Mouse (Mus musculus): Measurements from ENCODE around the gene Zswim1. TPM values are rescaled to one million over a fixed set of nuclear protein-coding genes. Genes with fewer than 3 reads are reported as not detected.
A peak's percentile ranks its signal among the peaks of the same experiment; 100 is the strongest.
"Not testable (repeated sequence)": the region's sequence is repeated elsewhere in the genome, so short reads cannot be mapped to it uniquely, and the experiment has no call there.

Zswim1 gene
- polyA plus RNA-seq, 1 experiment, result 0.71 TPM

- TF ChIP-seq GATA1 (IDR thresholded peaks at IDR 0.05; ENCODE audit: low read length) (no peak), TAL1 (IDR thresholded peaks at IDR 0.05; ENCODE audit: low read length) (no peak)
- Histone ChIP-seq H3K36me3 (ENCODE audit: control insufficient read depth) (peaks cover 53% of the 10 kb centered on the region), H3K4me3 (replicated peaks) (peak overlapping the region; percentile 2), H3K9me3 (ENCODE audit: control insufficient read depth, low read length) (no peaks in the 10 kb centered on the region), H3K27me3 (ENCODE audit: control insufficient read depth) (peaks cover 38% of the 10 kb centered on the region), H3K4me1 (ENCODE audit: control insufficient read depth) (peaks cover 72% of the 10 kb centered on the region)
Observed at GRCm38 (mm10) chr2:164788411-164788810, 34.1 kb upstream of the Zswim1 start.

GRCm38 (mm10) chr2:164790451-164790850 lies 32.0 kb upstream of the Zswim1 start:
- Histone ChIP-seq H3K36me3 (ENCODE audit: control insufficient read depth) (peaks cover 72% of the 10 kb centered on the region), H3K27me3 (ENCODE audit: control insufficient read depth) (peaks cover 18% of the 10 kb centered on the region), H3K4me1 (ENCODE audit: control insufficient read depth) (peaks cover 65% of the 10 kb centered on the region), H3K9me3 (ENCODE audit: control insufficient read depth, low read length) (no peaks in the 10 kb centered on the region), H3K4me3 (replicated peaks) (no peak overlapping the region)
- no peak for TF ChIP-seq TAL1 (IDR thresholded peaks at IDR 0.05; ENCODE audit: low read length)
- TF ChIP-seq GATA1 (IDR thresholded peaks at IDR 0.05; ENCODE audit: low read length), result no peak

GRCm38 (mm10) chr2:164791841-164792261 lies 30.6 kb upstream of the Zswim1 start:
- TF ChIP-seq GATA1 (IDR thresholded peaks at IDR 0.05; ENCODE audit: low read length) (no peak), TAL1 (IDR thresholded peaks at IDR 0.05; ENCODE audit: low read length) (no peak)
- Histone ChIP-seq H3K4me1 (ENCODE audit: control insufficient read depth) (peaks cover 51% of the 10 kb centered on the region), H3K9me3 (ENCODE audit: control insufficient read depth, low read length) (no peaks in the 10 kb centered on the region), H3K27me3 (ENCODE audit: control insufficient read depth) (peaks cover 4% of the 10 kb centered on the region), H3K4me3 (replicated peaks) (no peak overlapping the region), H3K36me3 (ENCODE audit: control insufficient read depth) (peaks cover 86% of the 10 kb centered on the region)

- no peaks in the 10 kb centered on the region for H3K27me3 ChIP-seq (ENCODE audit: control insufficient read depth)
- TF ChIP-seq GATA1 (IDR thresholded peaks at IDR 0.05; ENCODE audit: low read length) (no peak), TAL1 (IDR thresholded peaks at IDR 0.05; ENCODE audit: low read length) (no peak)
- H3K9me3 ChIP-seq (ENCODE audit: control insufficient read depth, low read length), result no peaks in the 10 kb centered on the region
- peaks cover 92% of the 10 kb centered on the region for H3K36me3 ChIP-seq (ENCODE audit: control insufficient read depth)
- no peak overlapping the region for H3K4me3 ChIP-seq (replicated peaks)
- H3K4me1 ChIP-seq (ENCODE audit: control insufficient read depth), result peaks cover 45% of the 10 kb centered on the region
Observed at GRCm38 (mm10) chr2:164792400-164793190, 29.9 kb upstream of the Zswim1 start.

GRCm38 (mm10) chr2:164793236-164793635 lies 29.2 kb upstream of the Zswim1 start:
- Histone ChIP-seq H3K4me3 (replicated peaks) (no peak overlapping the region), H3K36me3 (ENCODE audit: control insufficient read depth) (peaks cover 94% of the 10 kb centered on the region), H3K9me3 (ENCODE audit: control insufficient read depth, low read length) (no peaks in the 10 kb centered on the region), H3K4me1 (ENCODE audit: control insufficient read depth) (peaks cover 39% of the 10 kb centered on the region), H3K27me3 (ENCODE audit: control insufficient read depth) (no peaks in the 10 kb centered on the region)
- TF ChIP-seq TAL1 (IDR thresholded peaks at IDR 0.05; ENCODE audit: low read length) (no peak), GATA1 (IDR thresholded peaks at IDR 0.05; ENCODE audit: low read length) (no peak)

GRCm38 (mm10) chr2:164793772-164794171 lies 28.7 kb upstream of the Zswim1 start:
- no peaks in the 10 kb centered on the region for H3K27me3 ChIP-seq (ENCODE audit: control insufficient read depth)
- no peaks in the 10 kb centered on the region for H3K9me3 ChIP-seq (ENCODE audit: control insufficient read depth, low read length)
- H3K4me1 ChIP-seq (ENCODE audit: control insufficient read depth), result peaks cover 33% of the 10 kb centered on the region
- TF ChIP-seq GATA1 (IDR thresholded peaks at IDR 0.05; ENCODE audit: low read length) (no peak), TAL1 (IDR thresholded peaks at IDR 0.05; ENCODE audit: low read length) (no peak)
- H3K36me3 ChIP-seq (ENCODE audit: control insufficient read depth), result peaks cover 94% of the 10 kb centered on the region
- H3K4me3 ChIP-seq (replicated peaks), result no peak overlapping the region

GRCm38 (mm10) chr2:164794293-164794692 lies 28.2 kb upstream of the Zswim1 start:
- Histone ChIP-seq H3K36me3 (ENCODE audit: control insufficient read depth) (peaks cover 94% of the 10 kb centered on the region), H3K4me1 (ENCODE audit: control insufficient read depth) (peaks cover 29% of the 10 kb centered on the region), H3K9me3 (ENCODE audit: control insufficient read depth, low read length) (no peaks in the 10 kb centered on the region), H3K4me3 (replicated peaks) (no peak overlapping the region), H3K27me3 (ENCODE audit: control insufficient read depth) (no peaks in the 10 kb centered on the region)
- TF ChIP-seq TAL1 (IDR thresholded peaks at IDR 0.05; ENCODE audit: low read length) (no peak), GATA1 (IDR thresholded peaks at IDR 0.05; ENCODE audit: low read length) (no peak)

- TF ChIP-seq GATA1 (IDR thresholded peaks at IDR 0.05; ENCODE audit: low read length) (no peak), TAL1 (IDR thresholded peaks at IDR 0.05; ENCODE audit: low read length) (no peak)
- Histone ChIP-seq H3K36me3 (ENCODE audit: control insufficient read depth) (peaks cover 97% of the 10 kb centered on the region), H3K9me3 (ENCODE audit: control insufficient read depth, low read length) (no peaks in the 10 kb centered on the region)
Observed at GRCm38 (mm10) chr2:164795868-164796267, 26.6 kb upstream of the Zswim1 start.

GRCm38 (mm10) chr2:164798554-164798953 lies 23.9 kb upstream of the Zswim1 start:
- peaks cover 23% of the 10 kb centered on the region for H3K4me1 ChIP-seq (ENCODE audit: control insufficient read depth)
- not testable (repeated sequence) for H3K9me3 ChIP-seq (ENCODE audit: control insufficient read depth, low read length); H3K27me3 ChIP-seq (ENCODE audit: control insufficient read depth); H3K4me3 ChIP-seq (replicated peaks)
- peaks cover 94% of the 10 kb centered on the region for H3K36me3 ChIP-seq (ENCODE audit: control insufficient read depth)

More at GRCm38 (mm10) chr2:164795868-164796267, 26.6 kb upstream of the Zswim1 start:
- H3K4me1 ChIP-seq (ENCODE audit: control insufficient read depth), result peaks cover 21% of the 10 kb centered on the region
- H3K4me3 ChIP-seq (replicated peaks), result no peak overlapping the region
- no peaks in the 10 kb centered on the region for H3K27me3 ChIP-seq (ENCODE audit: control insufficient read depth)

Measured in erythroblast, embryonic 14.5 days (primary cell).